Mouse (Mus musculus): ENCODE measurements around the gene Pafah1b3.
"Not testable (repeated sequence)": the region's sequence is repeated elsewhere in the genome, so short reads cannot be mapped to it uniquely, and the experiment has no call there.

Pafah1b3 gene

DNA sequence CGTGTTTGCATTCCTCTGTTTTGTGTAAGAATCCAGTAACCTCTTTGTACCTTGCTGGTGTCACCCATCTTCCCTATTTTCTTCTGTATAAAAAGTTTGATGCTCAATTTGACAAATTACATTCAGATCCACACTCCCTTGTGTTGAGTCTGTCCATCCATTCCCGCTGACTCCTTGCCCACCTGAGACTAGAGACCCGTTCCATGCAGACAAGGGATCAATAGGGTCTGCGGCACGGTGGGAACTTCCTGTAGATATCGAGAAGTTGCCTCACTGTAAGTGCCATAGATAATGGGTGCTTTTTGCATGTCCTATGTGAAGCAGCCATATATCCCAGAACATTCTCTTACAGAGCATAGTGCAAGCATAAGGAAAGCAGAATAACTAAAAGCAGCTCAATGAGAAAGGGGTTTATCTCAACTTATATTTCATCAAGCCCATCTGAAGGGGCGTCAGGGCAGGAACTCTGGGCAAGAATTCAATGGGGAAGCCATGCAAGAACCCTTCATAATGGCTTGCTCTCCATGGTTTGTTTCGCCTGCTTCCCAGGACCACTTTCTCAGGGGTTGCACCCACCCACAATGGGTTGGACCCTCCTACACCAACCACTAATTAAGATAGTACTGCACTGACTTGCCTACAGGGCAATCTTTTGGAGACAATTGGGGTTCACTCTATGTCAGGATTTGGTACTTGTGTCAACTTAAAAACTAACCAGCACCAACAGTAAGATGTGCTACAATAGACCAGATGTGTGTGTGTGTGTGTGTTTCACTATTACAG is 31.4 kb downstream of the Pafah1b3 start:
- DNase-seq, result no peak

- not testable (repeated sequence) for DNase-seq
These were observed 32.0 kb downstream of the Pafah1b3 start for GRCm38 (mm10) chr7:25265743-25266142.

- no peak for DNase-seq
These were observed 33.6 kb downstream of the Pafah1b3 start for GRCm38 (mm10) chr7:25263968-25264870.

DNA sequence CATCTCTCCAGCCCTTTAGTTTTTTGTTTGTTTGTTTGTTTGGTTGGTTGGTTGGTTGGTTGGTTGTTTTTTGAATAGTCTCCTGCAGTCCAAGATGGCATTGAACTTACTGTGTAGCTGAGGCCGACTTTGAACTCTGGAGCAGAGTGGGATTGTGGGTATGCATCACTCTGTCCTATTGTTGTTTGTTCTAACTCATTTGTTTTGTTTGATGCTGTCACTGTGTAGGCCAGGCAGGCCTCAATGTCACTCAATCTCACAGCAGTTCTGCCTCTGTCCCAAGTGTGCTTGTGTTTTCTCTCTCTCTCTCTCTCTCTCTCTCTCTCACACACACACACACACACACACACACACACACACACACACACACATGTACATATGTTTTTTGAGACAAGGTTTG is 35.9 kb downstream of the Pafah1b3 start:
- DNase-seq, result no peak

- DNase-seq, result no peak
These were observed 46.0 kb downstream of the Pafah1b3 start for GRCm38 (mm10) chr7:25251822-25252221.

GRCm38 (mm10) chr7:25251071-25251791 is 46.6 kb downstream of the Pafah1b3 start:
- peak; percentile 61 for DNase-seq

DNA sequence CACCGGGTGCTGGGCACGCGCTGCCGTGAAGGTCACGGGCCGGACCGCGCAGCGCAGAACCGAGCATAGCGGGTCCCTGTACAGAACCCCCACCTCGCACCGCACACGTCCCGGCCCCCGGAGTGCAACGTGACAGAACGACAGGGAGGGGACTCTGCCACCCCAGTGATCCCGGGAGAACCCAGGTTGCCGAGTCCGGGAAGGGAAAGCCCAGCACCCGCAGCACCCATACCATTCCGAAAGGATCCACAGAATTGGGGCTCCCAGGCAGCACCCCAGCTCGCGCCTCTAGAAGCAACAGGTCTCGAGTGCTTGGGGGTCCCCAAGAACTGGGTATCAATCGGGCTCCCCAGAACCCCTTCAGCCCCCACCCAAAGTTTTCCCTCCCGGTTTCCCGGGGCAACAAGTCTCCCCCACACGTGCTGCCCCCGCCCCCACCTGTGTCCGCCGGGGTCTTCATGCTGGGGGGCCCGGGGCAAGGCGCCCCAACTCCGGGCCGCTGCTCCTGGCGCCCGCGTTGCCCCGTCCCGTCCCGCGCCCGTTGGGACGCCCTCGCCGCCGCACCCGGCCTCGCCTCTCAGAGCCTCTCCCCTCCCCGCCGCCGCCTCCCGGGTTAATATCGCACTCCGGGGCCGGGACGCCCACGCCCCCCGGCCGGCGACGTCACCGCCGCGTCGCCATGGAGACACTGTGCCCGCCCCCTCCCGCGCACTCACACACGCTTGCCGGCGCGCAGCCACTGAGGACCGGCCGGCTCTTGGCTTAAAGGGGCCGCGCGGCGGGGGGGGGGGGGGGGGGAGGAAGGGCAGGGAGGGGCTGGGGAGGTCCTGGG is 47.4 kb downstream of the Pafah1b3 start, which contains the start of gene Erf:
Gene Erf, minus strand, starts transcription at position 621 of the 832 bp plus-strand sequence.
- DNase-seq, result peak; percentile 96

GRCm38 (mm10) chr7:25249314-25250140 is 48.3 kb downstream of the Pafah1b3 start:
- peak; percentile 81 for DNase-seq

DNA sequence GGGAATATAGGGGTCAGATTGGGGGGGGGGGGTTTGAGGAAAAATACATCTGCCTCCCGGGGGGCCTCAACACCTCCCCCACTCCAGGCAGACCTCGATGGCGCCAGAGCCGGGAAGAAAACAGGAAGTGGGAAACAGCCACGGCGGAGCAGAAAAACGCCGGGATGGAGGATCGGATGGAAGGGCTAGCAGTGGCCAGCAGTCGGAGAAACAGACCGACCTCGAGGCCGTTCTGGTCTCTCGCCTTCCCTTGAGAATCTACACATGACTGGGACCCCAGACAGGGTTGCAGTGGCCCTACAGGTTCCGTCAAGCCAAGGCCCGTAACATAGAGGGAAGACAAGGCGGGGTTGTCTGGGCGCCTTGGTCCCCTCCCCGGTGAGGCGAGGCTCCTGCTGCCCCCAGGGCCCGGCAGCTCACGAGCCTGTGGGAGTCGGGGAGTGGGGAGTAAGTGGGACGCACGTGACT is 48.9 kb downstream of the Pafah1b3 start:
- DNase-seq, result no peak

GRCm38 (mm10) chr7:25248018-25248647 is 49.7 kb downstream of the Pafah1b3 start:
- DNase-seq, result no peak

- no peak for DNase-seq
These were observed 50.3 kb downstream of the Pafah1b3 start for GRCm38 (mm10) chr7:25247498-25247897.

- no peak for DNase-seq
These were observed 51.0 kb downstream of the Pafah1b3 start for GRCm38 (mm10) chr7:25246759-25247137.

- DNase-seq, result no peak
These were observed 51.6 kb downstream of the Pafah1b3 start for GRCm38 (mm10) chr7:25246079-25246758.
